Mouse (Mus musculus) testis, adult 10 weeks (tissue): ENCODE data around the gene Parp6. TPM values are rescaled to one million over a fixed set of nuclear protein-coding genes. Genes with fewer than 3 reads are reported as not detected.

Experiments
- polyA plus RNA-seq: library from polyadenylated mRNA; stranded (reverse); fragments of 350-450 nt; fragmentation: Illumina TruSeq; extraction: RNeasy Lipid Tissue Mini Kit (QIAGEN cat#74804); gene quantifications from one replicate; pipeline ENCODE4 v1.2.3, GENCODE M21; 2014; ENCODE audit warnings: low read depth, low replicate concordance

Gene Parp6
- 32.6 TPM for polyA plus RNA-seq

GRCm38 (mm10) chr9:59616622-59617306, at the start of gene Parp6:
Parp6 (plus strand) TSS chr9:59617284.

GRCm38 (mm10) chr9:59577844-59578504, 39.1 kb upstream of the Parp6 start, which contains the start of gene Celf6:
Celf6 (plus strand) TSS chr9:59577917.

GRCm38 (mm10) chr9:59655958-59656634, 39.0 kb downstream of the Parp6 start, which contains the start of gene Pkm:
Pkm (plus strand) TSS chr9:59656368.

GRCm38 (mm10) chr9:59679678-59680533, 62.8 kb downstream of the Parp6 start, which contains the start of gene Gramd2:
Gramd2 (plus strand) TSS chr9:59680144.

Other genes starting within 250 kb of the Parp6 start
- 503 TPM for gene Arih1, start 130.7 kb upstream of the Parp6 start, polyA plus RNA-seq
- gene Hexa, start 77.7 kb upstream of the Parp6 start, polyA plus RNA-seq, result 37.2 TPM
- 71.7 TPM for gene Tmem202, start 77.4 kb upstream of the Parp6 start, polyA plus RNA-seq
- gene Celf6, start 39.4 kb upstream of the Parp6 start, polyA plus RNA-seq, result 3.1 TPM
- 30.2 TPM for gene Pkm, start 39.1 kb downstream of the Parp6 start, polyA plus RNA-seq
- 4.1 TPM for gene Gramd2, start 62.9 kb downstream of the Parp6 start, polyA plus RNA-seq
- 16.2 TPM for gene Senp8, start 133.4 kb downstream of the Parp6 start, polyA plus RNA-seq
- gene Myo9a, start 133.6 kb downstream of the Parp6 start, polyA plus RNA-seq, result 116 TPM